Mouse (Mus musculus) erythroblast, embryonic 14.5 days (primary cell): ENCODE measurements around the gene Impg1. TPM values are rescaled to one million over a fixed set of nuclear protein-coding genes. Genes with fewer than 3 reads are reported as not detected.

Experiments
- H3K27me3 ChIP-seq: 2 replicates; pipeline ENCODE4 v1.6.1; 2012; ENCODE audit warnings: inconsistent platforms; ENCODE audit not compliant: control insufficient read depth
- H3K36me3 ChIP-seq: 2 replicates; pipeline ENCODE4 v1.6.1; 2012; ENCODE audit warnings: mild to moderate bottlenecking, inconsistent platforms; ENCODE audit not compliant: control insufficient read depth
- H3K4me1 ChIP-seq: 2 replicates; pipeline ENCODE4 v1.6.1; 2012; ENCODE audit warnings: inconsistent platforms; ENCODE audit not compliant: control insufficient read depth
- H3K4me3 ChIP-seq: replicated peaks from 2 replicates; pipeline ENCODE3; 2012; ENCODE audit warnings: moderate library complexity, mild to moderate bottlenecking, inconsistent platforms
- H3K9me3 ChIP-seq: 2 replicates; pipeline ENCODE4 v1.6.1; 2012; ENCODE audit warnings: low read length, inconsistent platforms, mixed read lengths; ENCODE audit not compliant: control insufficient read depth
- GATA1 ChIP-seq: IDR thresholded peaks from 2 replicates; pipeline ENCODE4 v1.6.1; 2012; ENCODE audit warnings: low read length, inconsistent platforms, mixed read lengths
- TAL1 ChIP-seq: IDR thresholded peaks from 3 replicates; pipeline ENCODE4 v1.6.1; 2012; ENCODE audit warnings: low read length, inconsistent platforms, mixed read lengths
- polyA plus RNA-seq: library from polyadenylated mRNA; stranded (reverse); fragments of >175 nt; gene quantifications from 2 replicates; pipeline ENCODE4 v1.2.3, GENCODE M21; 2012

Impg1 gene
- polyA plus RNA-seq, 1 experiment, result not detected

DNA sequence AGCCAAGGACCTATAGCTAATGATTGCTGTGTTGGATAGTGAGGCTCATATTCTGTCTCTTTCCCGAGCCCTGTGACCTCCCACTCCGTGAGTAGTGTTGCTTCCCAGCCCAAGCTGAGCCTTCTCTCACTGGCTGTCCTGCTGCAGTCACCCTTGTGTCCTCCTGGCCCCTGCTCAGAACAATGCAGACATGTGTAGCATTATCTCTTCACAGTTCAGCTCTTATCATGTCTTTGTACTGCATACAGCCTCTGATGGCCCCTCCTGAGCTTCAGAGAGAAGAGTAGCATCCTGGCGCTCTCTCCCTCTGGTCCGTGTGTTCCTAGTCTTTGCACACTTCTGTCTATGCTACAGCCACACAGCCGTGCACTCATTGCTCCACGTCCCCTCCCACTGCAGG lies 187.5 kb downstream of the Impg1 start:
- no peaks in the 10 kb centered on the region; the same call in 1 of the 2 replicates for H3K4me1 ChIP-seq
- TF ChIP-seq TAL1 (no peak), GATA1 (no peak)
- H3K36me3 ChIP-seq, result no peaks in the 10 kb centered on the region; the same call in 1 of the 2 replicates
- H3K9me3 ChIP-seq, result no peaks in the 10 kb centered on the region
- no peaks in the 10 kb centered on the region for H3K27me3 ChIP-seq
- no peak overlapping the region for H3K4me3 ChIP-seq

DNA sequence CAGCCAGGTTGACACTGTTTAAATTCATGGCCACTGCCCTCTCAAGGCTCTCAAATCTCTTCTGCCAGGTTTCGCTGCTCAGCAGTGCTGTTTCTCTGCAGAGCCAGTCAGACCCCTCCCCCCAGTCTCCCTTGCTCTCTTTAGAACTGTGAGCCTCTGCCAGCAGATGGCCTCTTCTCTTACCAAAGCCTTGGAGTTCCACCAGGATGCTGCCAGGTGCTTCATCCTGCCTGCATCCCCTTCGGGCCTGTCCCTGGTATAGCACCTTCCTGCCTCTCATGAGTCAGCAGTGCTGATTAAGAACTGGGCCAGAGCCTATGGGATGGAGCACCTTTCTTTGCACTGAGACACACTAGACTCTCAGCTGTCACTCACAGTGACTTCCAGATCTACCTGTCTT lies 188.1 kb downstream of the Impg1 start:
- Histone ChIP-seq H3K4me3 (no peak overlapping the region), H3K4me1 (no peaks in the 10 kb centered on the region; the same call in 1 of the 2 replicates), H3K36me3 (no peaks in the 10 kb centered on the region; the same call in 1 of the 2 replicates), H3K27me3 (no peaks in the 10 kb centered on the region), H3K9me3 (no peaks in the 10 kb centered on the region)
- TF ChIP-seq TAL1, result no peak

DNA sequence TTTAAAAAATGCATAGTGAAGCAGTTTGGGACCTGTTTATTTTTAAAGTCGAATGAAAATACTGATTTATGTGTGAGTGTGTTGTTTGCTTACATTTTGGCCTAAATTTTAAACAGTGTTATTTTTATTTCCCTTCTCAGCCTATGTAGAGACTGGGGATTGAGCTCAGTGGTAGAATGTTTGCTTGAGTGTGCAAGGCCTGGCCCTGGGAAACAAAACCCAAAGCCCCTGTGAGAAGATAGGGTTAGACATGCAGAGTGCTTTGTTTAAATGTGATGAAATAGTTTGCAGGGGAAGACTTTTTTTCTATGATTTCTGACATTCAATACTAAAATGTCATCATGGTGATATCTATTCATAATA lies 189.5 kb downstream of the Impg1 start:
- TF ChIP-seq TAL1 (no peak), GATA1 (no peak)
- no peaks in the 10 kb centered on the region; the same call in 1 of the 2 replicates for H3K36me3 ChIP-seq
- H3K9me3 ChIP-seq, result no peaks in the 10 kb centered on the region
- H3K27me3 ChIP-seq, result no peaks in the 10 kb centered on the region
- H3K4me1 ChIP-seq, result no peaks in the 10 kb centered on the region; the same call in 1 of the 2 replicates
- H3K4me3 ChIP-seq, result no peak overlapping the region

DNA sequence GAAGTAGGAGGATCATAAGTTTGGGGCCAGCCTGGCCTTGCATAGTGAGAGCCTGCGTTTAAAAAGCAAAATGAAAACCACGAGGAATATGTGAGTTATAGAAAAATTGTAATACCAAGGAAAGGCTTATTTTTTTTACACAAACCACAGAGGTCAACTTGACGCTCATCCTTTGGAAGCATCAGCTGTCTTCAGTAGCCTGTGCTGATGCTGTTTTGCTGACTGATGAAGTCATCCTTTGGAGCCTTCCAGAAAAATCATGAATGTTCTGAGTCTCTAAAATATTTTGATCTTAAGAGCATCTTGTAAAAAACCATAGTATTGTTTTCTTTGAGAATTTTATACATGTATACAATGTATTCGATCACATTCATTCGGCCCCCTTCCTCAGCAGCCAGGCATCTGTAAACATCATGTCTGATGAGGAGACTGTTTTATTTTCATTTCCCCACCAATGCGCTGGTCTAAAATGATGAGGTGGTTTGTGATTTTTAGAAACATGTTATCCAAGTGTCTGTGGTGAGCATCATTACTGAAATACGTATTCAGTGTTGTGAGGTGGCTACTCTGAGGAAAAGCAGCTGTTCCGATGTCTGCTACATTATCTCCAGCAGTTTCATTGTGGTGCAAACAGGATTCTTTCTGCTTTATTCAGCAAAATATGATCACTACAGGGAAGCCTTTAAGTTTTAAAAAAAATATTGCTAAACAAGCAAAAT lies 190.1 kb downstream of the Impg1 start:
- no peaks in the 10 kb centered on the region for H3K9me3 ChIP-seq
- no peaks in the 10 kb centered on the region; the same call in 1 of the 2 replicates for H3K36me3 ChIP-seq
- H3K4me3 ChIP-seq, result no peak overlapping the region
- no peak for TF ChIP-seq TAL1
- TF ChIP-seq GATA1, result no peak
- H3K27me3 ChIP-seq, result no peaks in the 10 kb centered on the region
- H3K4me1 ChIP-seq, result no peaks in the 10 kb centered on the region; the same call in 1 of the 2 replicates

DNA sequence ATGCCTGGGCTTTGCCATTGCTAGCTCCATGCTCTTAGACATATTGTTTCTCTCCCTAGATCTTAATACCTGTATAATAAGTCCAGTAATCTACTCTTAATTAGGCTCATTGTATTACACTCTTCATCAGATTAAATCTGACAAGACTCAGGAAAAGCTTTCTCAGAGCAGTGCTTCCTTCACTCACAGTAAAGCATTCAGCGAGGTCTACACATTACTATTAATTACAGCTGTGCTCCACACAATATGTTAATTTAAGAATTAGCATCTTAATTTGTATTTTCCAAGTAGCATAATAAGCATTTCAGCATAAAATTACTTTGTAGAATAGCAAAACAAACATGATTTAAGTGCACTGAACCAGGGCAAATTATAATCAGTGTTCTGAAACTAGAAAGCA lies 192.3 kb downstream of the Impg1 start:
- no peak overlapping the region for H3K4me3 ChIP-seq
- H3K4me1 ChIP-seq, result no peaks in the 10 kb centered on the region; the same call in 1 of the 2 replicates
- H3K9me3 ChIP-seq, result no peaks in the 10 kb centered on the region
- no peak for TF ChIP-seq TAL1
- TF ChIP-seq GATA1, result no peak
- no peaks in the 10 kb centered on the region; the same call in 1 of the 2 replicates for H3K36me3 ChIP-seq
- H3K27me3 ChIP-seq, result no peaks in the 10 kb centered on the region

DNA sequence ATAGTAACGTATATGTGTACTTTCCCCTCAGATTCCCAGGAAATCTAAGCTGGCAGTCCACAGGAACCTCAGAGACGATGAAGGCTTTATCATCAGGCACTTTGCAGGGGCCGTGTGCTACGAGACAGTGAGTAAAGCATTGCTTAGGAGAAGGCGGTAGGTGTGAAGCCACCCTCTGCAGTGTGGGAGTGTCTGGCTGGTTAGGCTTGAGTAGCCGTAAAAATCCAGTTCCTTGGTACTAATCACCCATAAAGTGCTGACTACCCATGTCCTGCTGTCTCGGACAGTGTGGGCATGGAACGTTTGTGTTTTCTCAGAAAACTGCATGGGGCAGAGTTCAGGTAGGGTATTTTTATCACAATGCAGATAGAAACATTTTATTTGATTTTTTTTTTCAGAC lies 195.7 kb downstream of the Impg1 start:
- H3K4me1 ChIP-seq, result no peaks in the 10 kb centered on the region
- H3K36me3 ChIP-seq, result no peaks in the 10 kb centered on the region; the same call in 1 of the 2 replicates
- H3K27me3 ChIP-seq, result no peaks in the 10 kb centered on the region
- TF ChIP-seq TAL1 (no peak), GATA1 (no peak)
- H3K9me3 ChIP-seq, result no peaks in the 10 kb centered on the region
- H3K4me3 ChIP-seq, result no peak overlapping the region

DNA sequence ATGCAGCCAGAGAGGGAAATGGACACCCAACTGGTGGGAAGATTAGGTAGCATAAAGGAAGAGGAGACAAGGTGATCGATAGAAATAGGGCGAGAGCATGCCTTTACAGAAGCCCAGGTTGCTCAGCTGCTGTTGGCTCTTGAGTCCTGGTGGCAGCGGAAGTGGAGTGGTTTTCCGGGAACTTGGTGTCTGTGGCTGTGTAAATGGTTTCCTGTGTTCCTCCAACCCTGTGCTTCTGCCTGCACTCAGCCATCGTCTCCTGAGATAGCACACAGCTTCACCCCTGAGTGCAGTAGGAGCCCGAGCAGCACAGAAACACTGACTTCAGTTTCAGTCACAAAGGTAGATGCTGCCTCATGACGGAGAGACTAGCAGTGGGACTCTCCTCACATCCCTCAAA lies 198.8 kb downstream of the Impg1 start:
- Histone ChIP-seq H3K27me3 (no peaks in the 10 kb centered on the region), H3K4me3 (no peak overlapping the region), H3K36me3 (no peaks in the 10 kb centered on the region; the same call in 1 of the 2 replicates), H3K4me1 (no peaks in the 10 kb centered on the region), H3K9me3 (no peaks in the 10 kb centered on the region)
- TF ChIP-seq TAL1, result no peak
- TF ChIP-seq GATA1, result no peak

DNA sequence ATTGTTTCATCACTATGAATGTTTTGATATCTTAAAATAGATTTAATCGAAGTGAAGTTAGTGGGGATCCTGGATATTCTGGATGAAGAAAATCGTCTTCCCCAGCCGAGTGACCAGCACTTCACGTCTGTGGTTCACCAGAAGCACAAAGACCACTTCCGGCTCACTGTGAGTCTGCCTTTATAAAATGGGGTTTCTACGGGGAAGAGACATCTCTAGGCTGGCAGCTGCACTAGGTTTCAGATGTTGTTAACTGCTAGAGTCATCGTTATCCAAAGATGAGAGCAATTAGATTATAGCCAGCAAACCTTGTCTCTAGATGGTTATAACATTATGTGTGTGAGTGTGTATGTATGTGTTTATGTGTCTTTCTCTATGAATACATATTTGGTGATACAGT lies 199.2 kb downstream of the Impg1 start:
- Histone ChIP-seq H3K36me3 (no peaks in the 10 kb centered on the region; the same call in 1 of the 2 replicates), H3K4me1 (no peaks in the 10 kb centered on the region), H3K9me3 (no peaks in the 10 kb centered on the region), H3K27me3 (no peaks in the 10 kb centered on the region), H3K4me3 (no peak overlapping the region)
- no peak for TF ChIP-seq TAL1
- TF ChIP-seq GATA1, result no peak
